Mouse (Mus musculus) heart, postnatal 0 days (tissue): ENCODE results near the gene Tbc1d17. TPM values are rescaled to one million over a fixed set of nuclear protein-coding genes. Genes with fewer than 3 reads are reported as not detected.
A peak's percentile ranks its signal among the peaks of the same experiment; 100 is the strongest.

Experiments
- ATAC-seq: fragments of 200-750 bp; cut with Nextera tagmentation; 2 replicates; pipeline ENCODE4 v1.8.0; 2017; ENCODE audit warnings: low read depth, moderate number of reproducible peaks, moderate library complexity; ENCODE audit not compliant: insufficient read depth
- DNase-seq: peaks from one replicate; pipeline ENCODE4 v3.0.0-alpha.2; 2016; ENCODE audit warnings: low spot score
- H3K27ac ChIP-seq: fragments of 300-500 bp; sonication (generic); 2 replicates; pipeline ENCODE4 v1.5.1; 2014; ENCODE audit warnings: low read depth, mild to moderate bottlenecking
- H3K27me3 ChIP-seq: fragments of 300-500 bp; sonication (generic); 2 replicates; pipeline ENCODE4 v1.6.1; 2014; ENCODE audit warnings: low read length, mixed read lengths; ENCODE audit not compliant: control insufficient read depth, insufficient read depth
- H3K36me3 ChIP-seq: fragments of 300-500 bp; sonication (generic); replicated peaks from 2 replicates; pipeline ENCODE4 v1.6.1; 2014; ENCODE audit warnings: low read length, mixed read lengths; ENCODE audit not compliant: control insufficient read depth, insufficient read depth
- H3K4me1 ChIP-seq: fragments of 300-500 bp; sonication (generic); 2 replicates; pipeline ENCODE4 v1.6.1; 2014; ENCODE audit warnings: antibody characterized with exemption; ENCODE audit not compliant: control insufficient read depth, insufficient read depth
- H3K4me2 ChIP-seq: fragments of 300-500 bp; sonication (generic); 2 replicates; pipeline ENCODE4 v1.6.1; 2014; ENCODE audit warnings: low read depth, mild to moderate bottlenecking, low read length, moderate library complexity
- H3K4me3 ChIP-seq: fragments of 300-500 bp; sonication (generic); 2 replicates; pipeline ENCODE4 v1.5.1; 2014; ENCODE audit warnings: low read depth, low read length
- H3K9ac ChIP-seq: fragments of 300-500 bp; sonication (generic); replicated peaks from 2 replicates; pipeline ENCODE4 v1.6.1; 2014; ENCODE audit warnings: low read depth, low read length, mixed read lengths
- H3K9me3 ChIP-seq: fragments of 300-500 bp; sonication (generic); replicated peaks from 2 replicates; pipeline ENCODE4 v1.6.1; 2016; ENCODE audit warnings: low read length; ENCODE audit not compliant: control insufficient read depth
- CTCF ChIP-seq: IDR thresholded peaks from 2 replicates; pipeline ENCODE4 v1.5.1; 2016; ENCODE audit warnings: antibody characterized with exemption, control low read depth, low read depth
- EP300 ChIP-seq: IDR thresholded peaks from 2 replicates; pipeline ENCODE4 v1.6.1; 2016; ENCODE audit warnings: antibody characterized with exemption, low read depth
- WGBS: fragments of 180-500 bp; shearing (Covaris S2); extraction: QIAGEN DNeasy Blood & Tissue Kit; methylation state at CpG from one replicate; pipeline ENCODE4 v1.1.7; 2014; 5-methylcytosine and 5-hydroxymethylcytosine counted together
- polyA plus RNA-seq: library from polyadenylated mRNA; unstranded; fragments of >200 nt; fragmentation: Nextera tagmentation; extraction: Ambion mirVana; gene quantifications from 2 replicates; pipeline ENCODE4 v1.2.1, GENCODE M21; 2015
- total RNA-seq: library from RNA; depleted of rRNA; stranded (reverse); fragments of >200 nt; gene quantifications from 2 replicates; pipeline ENCODE4 v1.2.3, GENCODE M21; 2014; ENCODE audit warnings: low replicate concordance

Gene Tbc1d17
- total and polyA plus RNA-seq, 2 experiments from 2014 or later: 51.7 to 101 TPM

DNA sequence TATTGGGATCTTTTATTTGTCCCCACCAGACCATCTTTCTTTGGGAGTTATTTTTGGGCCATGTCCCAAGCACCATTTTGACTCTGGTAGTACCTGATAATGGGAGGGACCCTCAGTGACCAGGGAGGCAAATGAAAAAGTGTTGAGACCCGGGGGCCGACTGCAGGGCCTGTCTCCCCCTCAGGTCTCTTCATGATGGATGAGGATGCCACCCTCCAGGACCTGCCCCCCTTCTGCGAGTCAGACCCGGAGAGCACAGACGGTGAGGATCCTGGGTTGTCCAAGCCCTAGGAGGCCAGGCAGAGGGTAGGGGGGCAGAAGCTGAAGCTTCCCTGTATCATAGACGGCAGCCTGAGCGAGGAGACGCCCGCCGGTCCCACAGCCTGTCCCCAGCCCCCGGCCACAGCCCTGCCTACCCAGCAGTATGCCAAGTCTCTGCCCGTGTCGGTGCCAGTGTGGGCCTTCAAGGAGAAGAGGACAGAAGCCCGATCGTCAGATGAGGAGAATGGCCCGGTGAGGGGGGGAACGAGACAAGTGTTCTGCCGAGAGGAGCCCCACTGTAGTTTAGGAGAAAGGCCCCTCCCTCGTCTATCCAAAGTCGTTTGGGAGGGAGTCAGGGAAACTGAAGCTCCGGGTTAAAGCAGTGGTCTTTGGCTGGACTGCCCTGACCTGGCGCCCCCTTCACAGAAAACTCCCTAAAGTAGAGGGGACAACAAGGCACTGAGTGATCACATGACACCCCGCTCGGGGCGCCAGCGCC, 4.9 kb upstream of the Tbc1d17 start:
- H3K4me2 ChIP-seq: peak overlapping the region; percentile 83
- H3K9ac ChIP-seq: peak overlapping the region; percentile 79
- peak overlapping the region; percentile 97 for H3K27ac ChIP-seq
- 0 out of 2 replicates have a peak, but pooled peaks cover 4% of the 10 kb centered on the region for H3K36me3 ChIP-seq
- H3K4me3 ChIP-seq: peak overlapping the region; percentile 63
- 25% methylated on average over 26 of the region's 26 CpGs for WGBS
- H3K9me3 ChIP-seq: no peaks in the 10 kb centered on the region
- no peak for TF ChIP-seq EP300
- no peak for TF ChIP-seq CTCF
- ATAC-seq (no peak), DNase-seq (no peak)
- H3K27me3 ChIP-seq: no peaks in the 10 kb centered on the region
- H3K4me1 ChIP-seq: peaks cover 30% of the 10 kb centered on the region

DNA sequence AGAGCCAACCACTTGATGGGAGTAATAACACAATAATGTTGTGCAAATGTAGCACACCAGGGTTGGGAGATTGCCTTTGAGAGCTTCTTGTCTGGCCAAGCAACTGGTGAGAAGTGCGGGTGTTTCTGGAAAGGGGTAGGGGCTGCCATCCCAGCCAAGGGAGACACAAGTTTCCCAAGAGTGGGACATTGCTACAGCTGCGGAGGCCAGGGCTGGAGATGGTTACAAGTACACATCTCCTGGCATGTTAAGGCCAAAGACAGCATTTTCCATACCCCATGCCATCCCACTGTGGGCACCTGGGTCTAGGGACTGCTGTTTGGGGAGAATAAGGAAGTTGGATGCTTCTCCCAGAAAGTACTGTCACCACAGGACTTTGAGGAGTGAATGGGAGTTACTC, 4.2 kb upstream of the Tbc1d17 start:
- Histone ChIP-seq H3K36me3 (0 out of 2 replicates have a peak, but pooled peaks cover 4% of the 10 kb centered on the region), H3K4me1 (peaks cover 29% of the 10 kb centered on the region), H3K27me3 (no peaks in the 10 kb centered on the region), H3K27ac (no peak overlapping the region), H3K9me3 (no peaks in the 10 kb centered on the region), H3K4me2 (no peak overlapping the region), H3K9ac (no peak overlapping the region), H3K4me3 (0 out of 2 replicates have a peak overlapping the region, but pooled peaks have one; percentile 63)
- WGBS: 84% methylated on average over 2 of the region's 2 CpGs
- TF ChIP-seq EP300 (no peak), CTCF (no peak)
- DNase-seq (no peak), ATAC-seq (no peak)

DNA sequence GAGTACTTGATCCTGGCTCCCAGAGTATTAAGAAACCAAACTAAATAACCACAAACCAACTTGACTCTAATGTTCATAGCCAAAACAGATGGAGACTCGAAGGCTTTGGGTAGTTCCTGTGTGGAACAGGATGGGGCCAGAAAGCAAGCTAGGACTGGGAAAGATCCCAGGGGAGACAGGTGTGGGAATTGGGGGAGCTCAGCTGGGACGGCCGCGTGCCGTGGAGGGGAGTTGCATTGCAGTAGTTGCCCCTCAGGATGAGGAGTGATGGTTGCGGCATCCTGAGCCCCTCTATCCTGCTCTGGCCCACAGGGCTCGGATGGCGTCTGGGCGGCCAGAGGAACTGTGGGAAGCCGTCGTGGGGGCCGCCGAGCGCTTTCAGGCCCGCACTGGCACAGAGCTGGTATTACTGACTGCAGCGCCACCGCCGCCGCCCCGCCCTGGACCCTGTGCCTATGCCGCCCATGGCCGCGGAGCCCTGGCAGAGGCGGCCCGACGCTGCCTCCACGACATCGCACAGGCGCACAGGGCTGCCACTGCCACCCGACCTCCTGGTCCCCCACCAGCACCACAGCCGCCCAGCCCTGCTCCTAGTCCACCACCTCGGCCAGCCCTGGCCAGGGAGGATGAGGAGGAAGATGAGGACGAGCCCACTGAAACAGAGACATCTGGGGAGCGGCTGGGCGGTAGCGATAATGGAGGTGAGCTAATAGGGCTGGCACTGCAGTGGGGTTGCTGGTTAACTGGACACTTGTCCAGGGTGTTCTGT, 3.6 kb upstream of the Tbc1d17 start:
- TF ChIP-seq EP300 (no peak), CTCF (no peak)
- ATAC-seq (no peak), DNase-seq (no peak)
- Histone ChIP-seq H3K9me3 (no peaks in the 10 kb centered on the region), H3K9ac (no peak overlapping the region), H3K27me3 (no peaks in the 10 kb centered on the region), H3K27ac (no peak overlapping the region), H3K4me2 (no peak overlapping the region), H3K36me3 (0 out of 2 replicates have a peak, but pooled peaks cover 4% of the 10 kb centered on the region), H3K4me1 (peaks cover 33% of the 10 kb centered on the region), H3K4me3 (no peak overlapping the region)
- WGBS: 85% methylated on average over 36 of the region's 36 CpGs

DNA sequence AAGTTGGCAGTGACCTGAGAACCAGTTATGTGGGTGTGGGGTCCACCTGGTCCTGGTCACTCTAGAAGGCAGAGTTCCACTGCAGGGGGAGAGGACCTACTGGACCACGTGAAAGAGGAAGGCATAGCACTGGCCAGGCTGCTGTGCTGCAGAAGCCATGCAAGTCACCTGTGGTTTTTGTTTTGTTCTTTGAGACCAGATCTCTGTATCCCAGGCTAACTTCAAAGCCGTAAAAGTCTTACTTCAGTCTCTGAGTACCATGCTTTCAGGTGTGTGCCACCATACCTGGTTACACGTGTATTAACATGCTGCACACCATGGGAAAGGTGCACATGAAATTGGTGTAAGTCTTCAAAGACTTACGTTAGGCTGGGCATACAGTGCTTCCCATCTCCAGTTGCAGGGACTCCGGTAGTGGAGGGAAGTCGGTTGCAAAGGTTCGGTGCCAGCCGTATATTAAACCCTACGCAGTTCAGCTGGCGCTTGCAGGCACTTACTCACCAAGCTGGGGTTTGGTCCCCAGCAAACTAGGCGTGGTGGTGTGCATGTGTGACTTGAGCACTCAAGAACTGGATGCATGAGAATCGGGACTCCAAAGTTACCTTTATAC, 2.9 kb upstream of the Tbc1d17 start:
- no peak overlapping the region for H3K27ac ChIP-seq
- peaks cover 7% of the 10 kb centered on the region for H3K36me3 ChIP-seq
- no peak overlapping the region for H3K4me2 ChIP-seq
- H3K9ac ChIP-seq: no peak overlapping the region
- no peak for TF ChIP-seq CTCF
- no peak for TF ChIP-seq EP300
- no peaks in the 10 kb centered on the region for H3K9me3 ChIP-seq
- H3K4me1 ChIP-seq: peaks cover 34% of the 10 kb centered on the region
- DNase-seq (no peak), ATAC-seq (no peak)
- WGBS: 88% methylated on average over 12 of the region's 12 CpGs
- no peak overlapping the region for H3K4me3 ChIP-seq
- H3K27me3 ChIP-seq: no peaks in the 10 kb centered on the region

DNA sequence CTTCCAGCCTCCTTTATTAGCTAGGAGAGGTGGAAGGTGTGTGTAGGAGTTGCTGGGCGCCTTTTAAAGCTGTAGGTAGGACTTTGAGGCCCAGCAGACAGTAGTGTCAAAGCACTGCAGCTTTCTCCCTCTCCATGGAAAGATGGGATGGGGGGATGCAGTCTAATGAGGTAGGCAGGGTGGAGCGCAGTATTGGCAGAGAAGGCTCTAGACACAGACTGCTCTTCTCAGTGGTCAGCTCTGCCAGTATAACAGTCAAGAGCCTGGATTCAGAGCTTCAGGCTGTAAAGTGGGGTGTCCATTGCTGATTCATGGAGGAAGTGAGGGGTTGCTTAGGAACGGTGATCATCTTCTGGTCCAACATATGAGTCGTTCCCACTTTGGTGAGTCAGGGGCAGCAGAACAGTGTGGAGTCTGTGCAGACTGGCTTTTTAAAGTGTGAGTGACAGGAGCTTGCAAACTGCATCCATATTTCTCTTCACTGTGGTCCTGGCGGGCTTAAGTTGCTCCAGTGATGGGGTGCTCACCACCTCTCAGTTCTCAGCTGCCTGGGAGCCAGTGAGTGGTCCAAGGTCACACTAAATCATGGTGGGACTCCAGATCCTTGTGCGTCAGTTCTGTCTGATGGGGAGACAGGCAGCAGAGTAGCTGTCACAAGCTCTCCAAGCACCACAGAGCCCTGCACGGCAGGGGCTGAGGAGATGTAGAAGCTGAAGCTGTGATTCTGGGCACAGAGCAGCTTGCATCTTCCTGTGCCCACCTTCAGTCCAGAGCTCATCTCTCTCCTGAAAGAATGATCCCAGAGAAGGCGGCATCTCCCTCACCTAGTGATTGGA, 2.1 kb upstream of the Tbc1d17 start:
- Histone ChIP-seq H3K9me3 (no peaks in the 10 kb centered on the region), H3K4me1 (peaks cover 28% of the 10 kb centered on the region), H3K27ac (peak overlapping the region; percentile 98), H3K27me3 (no peaks in the 10 kb centered on the region), H3K36me3 (peaks cover 14% of the 10 kb centered on the region), H3K9ac (peak overlapping the region; percentile 83), H3K4me3 (peak overlapping the region; percentile 81), H3K4me2 (peak overlapping the region; percentile 82)
- DNase-seq (no peak), ATAC-seq (no peak)
- 56% methylated on average over 8 of the region's 8 CpGs for WGBS
- TF ChIP-seq EP300: no peak
- TF ChIP-seq CTCF: no peak
